Mouse (Mus musculus) MEL (cell line): ENCODE measurements around the gene Lrrc32.

ENCODE experiments used
- CTCF ChIP-seq, 3 experiments: IDR thresholded peaks in 2 of 3; conservative IDR thresholded peaks in 1 of 3; 2 replicates each; pipeline ENCODE4 v1.5.1; 2011 to 2012; ENCODE audit warnings: low read length in 3 of 3, low read depth in 2 of 3, mild to moderate bottlenecking in 2 of 3, improper control_type of control experiment in 1 of 3, inconsistent platforms in 1 of 3, mixed read lengths in 1 of 3, moderate library complexity in 1 of 3; ENCODE audit not compliant: control insufficient read depth in 1 of 3, insufficient read depth in 1 of 3, poor library complexity in 1 of 3, severe bottlenecking in 1 of 3
- E2F4 ChIP-seq: IDR thresholded peaks from 2 replicates; pipeline ENCODE4 v1.6.1; 2011; ENCODE audit warnings: low read depth, low read length, improper control_type of control experiment, borderline replicate concordance
- EP300 ChIP-seq, 2 experiments: IDR thresholded peaks; 2 replicates each; pipeline ENCODE4 v1.6.1; 2011; ENCODE audit warnings: improper control_type of control experiment in 2 of 2, low read length in 2 of 2, low read depth in 1 of 2, mild to moderate bottlenecking in 1 of 2
- POLR2AphosphoS5 ChIP-seq: IDR thresholded peaks from 2 replicates; pipeline ENCODE4 v1.6.1; 2012; ENCODE audit warnings: low read depth, borderline replicate concordance, mild to moderate bottlenecking, inconsistent platforms, low read length, moderate library complexity, mixed read lengths
- USF1 ChIP-seq: IDR thresholded peaks from 2 replicates; pipeline ENCODE4 v1.6.1; 2014; ENCODE audit warnings: low read depth, mild to moderate bottlenecking, inconsistent platforms, low read length, improper control_type of control experiment, moderate library complexity
- ZKSCAN1 ChIP-seq: IDR thresholded peaks from 2 replicates; pipeline ENCODE4 v1.6.1; 2012; ENCODE audit warnings: low read depth, mild to moderate bottlenecking, inconsistent platforms, low read length, improper control_type of control experiment, moderate library complexity

DNA sequence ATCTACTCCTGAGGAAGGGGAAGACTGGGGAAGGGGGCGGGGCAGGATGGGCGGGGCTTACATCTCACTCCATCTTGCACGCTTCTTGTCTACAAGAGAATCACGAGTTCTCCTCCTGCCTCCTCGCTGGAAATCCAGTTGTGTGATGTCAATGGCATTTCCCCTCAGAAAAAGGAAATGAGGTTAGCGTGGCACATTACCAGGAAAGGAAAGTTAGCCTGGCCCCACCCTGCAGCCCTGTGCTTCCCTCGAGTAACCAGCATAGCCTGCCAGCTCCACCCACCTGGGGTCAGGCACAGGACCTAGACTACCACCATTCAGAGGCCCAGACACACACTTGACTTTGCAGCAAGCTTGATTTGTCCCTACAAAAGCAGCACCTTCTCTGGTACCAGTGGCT is 42.5 kb downstream of the Lrrc32 start:
- TF ChIP-seq E2F4 (no peak), CTCF (IDR thresholded peaks at IDR 0.05 in 2 of 3, conservative IDR thresholded peaks at IDR 0.05 in 1 of 3; ENCODE audit: control insufficient read depth in 1 of 3, insufficient read depth in 1 of 3, low read depth in 2 of 3, low read length in 3 of 3, poor library complexity in 1 of 3, severe bottlenecking in 1 of 3) (no peak), EP300 (IDR thresholded peaks at IDR 0.05; ENCODE audit: low read depth in 1 of 2, low read length in 2 of 2) (no peak), USF1 (no peak), ZKSCAN1 (no peak), POLR2AphosphoS5 (no peak)
